Mouse (Mus musculus): ENCODE results near the gene AI481877.

DNA sequence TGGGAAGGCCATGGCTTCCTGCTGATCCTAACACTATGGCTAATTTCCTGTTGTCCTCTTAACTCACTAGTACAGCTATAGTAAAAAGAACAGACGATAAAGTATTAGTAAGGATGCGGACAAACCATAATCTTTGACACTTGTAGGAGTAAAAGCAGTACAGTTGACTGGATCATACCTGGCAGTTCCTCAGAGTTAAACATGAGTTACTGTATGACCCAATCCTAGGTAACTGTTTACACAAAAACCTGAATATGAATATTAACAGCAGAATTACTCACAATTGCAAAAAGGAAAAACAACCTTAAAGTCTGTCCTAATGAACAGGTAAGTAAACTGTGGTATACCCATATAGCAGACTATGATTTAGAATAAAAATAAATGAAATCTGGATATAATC is 30.9 kb downstream of the AI481877 start:
- no peak for TF ChIP-seq POLR2A (IDR thresholded peaks at IDR 0.05; ENCODE audit: borderline replicate concordance, extremely low read depth, low read depth, low read length)
- TF ChIP-seq CTCF (IDR thresholded peaks at IDR 0.05; ENCODE audit: insufficient read depth, low read length), result no peak

Measured in lung, adult 2 months (tissue).